In the genomic region with DNA sequence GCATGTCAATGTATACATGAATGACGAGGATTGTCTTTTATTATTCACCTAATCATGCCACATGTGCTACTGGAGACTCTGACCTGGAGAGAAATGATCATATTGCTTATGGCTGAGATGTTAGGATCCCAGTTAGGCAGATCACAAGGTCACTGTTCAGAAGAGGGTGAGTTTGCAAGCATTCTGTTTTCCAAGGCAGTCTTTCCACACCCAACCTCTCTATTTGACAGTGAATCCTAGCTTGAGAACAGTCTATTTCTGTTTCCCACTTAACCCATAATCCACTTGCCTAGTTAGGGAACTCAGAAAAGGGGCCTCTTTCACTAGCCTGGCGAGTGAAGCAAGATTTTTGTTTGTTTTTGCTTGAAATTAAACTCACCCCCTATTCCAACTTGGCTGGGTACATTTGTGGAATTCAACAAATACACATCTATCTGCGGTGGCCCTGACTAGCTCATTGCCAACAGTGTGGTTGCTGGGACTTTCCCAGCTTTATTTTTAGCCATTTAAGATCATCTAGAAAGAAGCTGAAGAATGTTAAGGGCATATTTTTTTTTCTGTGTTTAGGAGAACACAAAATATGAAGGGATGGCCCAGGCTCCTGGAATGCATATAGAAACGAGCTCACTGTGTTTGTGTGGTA, we compare ENCODE assay signal across 25 mouse cellular contexts. TPM values are rescaled to one million over a fixed set of nuclear protein-coding genes. Genes with fewer than 3 reads are reported as not detected.
DNase-seq lines count a peak whose midpoint lies in the region; ATAC-seq and TF ChIP-seq lines count a peak whose summit lies in the region.
"Had no signal": no experiment of that assay in that cellular context is flagged by ENCODE, and none has a peak within 500 bp of the region (broad histone marks: within the 10 kb centered on the region; RNA-seq: fewer than 3 reads in every experiment).

No protein-coding gene starts in this region.

- H3K79me2 ChIP-seq in liver, adult 2 months (ENCODE audit: control insufficient read depth, insufficient read depth, low read length) = no peaks in the 10 kb centered on the region
- no peaks in the 10 kb centered on the region for H3K79me2 ChIP-seq in myocyte (ENCODE audit: control insufficient read depth, insufficient read depth)

- H3K4me1 ChIP-seq in heart, embryonic 13.5 days = peaks cover 4% of the 10 kb centered on the region; the same call in 1 of the 2 replicates
- no peaks in the 10 kb centered on the region for H3K4me1 ChIP-seq in liver, adult 2 months (ENCODE audit: control insufficient read depth, insufficient read depth, low read length)
- no peaks in the 10 kb centered on the region for H3K4me1 ChIP-seq in liver, embryonic 11.5 days (replicated peaks; ENCODE audit: control insufficient read depth, insufficient read depth, low read length)
- H3K4me1 ChIP-seq: forebrain, embryonic 13.5 days; hindbrain, embryonic 12.5 days; limb, embryonic 10.5 days; liver, embryonic 12.5 days; midbrain, embryonic 12.5 days; neural tube, embryonic 13.5 days had no signal

- H3K4me2 ChIP-seq in heart, embryonic 13.5 days = no peak overlapping the region
- no peak overlapping the region for H3K4me2 ChIP-seq in liver, embryonic 11.5 days
- peak overlapping the region; percentile 67 for H3K4me2 ChIP-seq in myocyte (ENCODE audit: low read depth)
- H3K4me2 ChIP-seq: forebrain, embryonic 13.5 days; hindbrain, embryonic 12.5 days; liver, embryonic 12.5 days; lung, embryonic 14.5 days; midbrain, embryonic 12.5 days; neural tube, embryonic 13.5 days had no signal

- 45% methylated on average over 4 of the region's 4 CpGs for WGBS in heart, embryonic 13.5 days
- 45% methylated on average over 4 of the region's 4 CpGs for WGBS in liver, adult 2 months
- WGBS in liver, embryonic 11.5 days = 53% methylated on average over 4 of the region's 4 CpGs

- no peak overlapping the region for H3K4me3 ChIP-seq in heart, embryonic 13.5 days
- no peak overlapping the region for H3K4me3 ChIP-seq in liver, adult 2 months (ENCODE audit: insufficient read depth, low read depth, low read length)
- H3K4me3 ChIP-seq in liver, embryonic 11.5 days (ENCODE audit: low read depth, low read length) = no peak overlapping the region
- no peak overlapping the region for H3K4me3 ChIP-seq in myocyte
- H3K4me3 ChIP-seq: forebrain, embryonic 13.5 days; hindbrain, embryonic 12.5 days; limb, embryonic 10.5 days; liver, embryonic 12.5 days; midbrain, embryonic 12.5 days; neural tube, embryonic 13.5 days had no signal

- H3K9me3 ChIP-seq in heart, embryonic 13.5 days = no peaks in the 10 kb centered on the region
- H3K9me3 ChIP-seq in liver, embryonic 11.5 days (ENCODE audit: control insufficient read depth, low read length) = no peaks in the 10 kb centered on the region
- H3K9me3 ChIP-seq: forebrain, embryonic 13.5 days; hindbrain, embryonic 12.5 days; limb, embryonic 10.5 days; liver, embryonic 12.5 days; midbrain, embryonic 12.5 days; neural tube, embryonic 13.5 days had no signal

- TF ChIP-seq CTCF in liver, adult 2 months (IDR thresholded peaks at IDR 0.05; ENCODE audit: low read depth, low read length) = no peak

- peak overlapping the region; percentile 61 for H3K27ac ChIP-seq in heart, embryonic 13.5 days (replicated peaks)
- no peak overlapping the region for H3K27ac ChIP-seq in liver, adult 2 months (replicated peaks; ENCODE audit: insufficient read depth, low read depth, low read length)
- H3K27ac ChIP-seq in liver, embryonic 11.5 days (ENCODE audit: low read depth, low read length) = no peak overlapping the region
- H3K27ac ChIP-seq: forebrain, embryonic 13.5 days; hindbrain, embryonic 12.5 days; limb, embryonic 10.5 days; liver, embryonic 12.5 days; midbrain, embryonic 12.5 days; neural tube, embryonic 13.5 days had no signal

- H3K9ac ChIP-seq in heart, embryonic 13.5 days = no peak overlapping the region
- H3K9ac ChIP-seq in liver, adult 2 months (ENCODE audit: low read depth, low read length) = no peak overlapping the region
- no peak overlapping the region for H3K9ac ChIP-seq in liver, embryonic 11.5 days (ENCODE audit: low read depth, low read length)
- H3K9ac ChIP-seq: forebrain, embryonic 13.5 days; hindbrain, embryonic 12.5 days; liver, embryonic 12.5 days; lung, embryonic 14.5 days; midbrain, embryonic 12.5 days; neural tube, embryonic 13.5 days had no signal

- no peak overlapping the region for H3ac ChIP-seq in myocyte (ENCODE audit: control insufficient read depth, insufficient read length)

- no peaks in the 10 kb centered on the region for H3K27me3 ChIP-seq in heart, embryonic 13.5 days (replicated peaks)
- no peaks in the 10 kb centered on the region for H3K27me3 ChIP-seq in liver, adult 2 months (ENCODE audit: control insufficient read depth, insufficient read depth, low read length)
- H3K27me3 ChIP-seq in liver, embryonic 11.5 days (replicated peaks; ENCODE audit: control insufficient read depth, insufficient read depth, low read length) = no peaks in the 10 kb centered on the region
- no peaks in the 10 kb centered on the region for H3K27me3 ChIP-seq in myocyte (ENCODE audit: control insufficient read depth, insufficient read depth, insufficient read length)
- H3K27me3 ChIP-seq: forebrain, embryonic 13.5 days; liver, embryonic 12.5 days had no signal

- H3K36me3 ChIP-seq in heart, embryonic 13.5 days = no peaks in the 10 kb centered on the region
- H3K36me3 ChIP-seq in liver, adult 2 months (ENCODE audit: control insufficient read depth, insufficient read depth, low read length) = no peaks in the 10 kb centered on the region
- no peaks in the 10 kb centered on the region for H3K36me3 ChIP-seq in liver, embryonic 11.5 days (ENCODE audit: control insufficient read depth, insufficient read depth, low read length)
- no peaks in the 10 kb centered on the region for H3K36me3 ChIP-seq in myocyte (ENCODE audit: control insufficient read depth, insufficient read depth)
- H3K36me3 ChIP-seq: hindbrain, embryonic 12.5 days; limb, embryonic 10.5 days; liver, embryonic 12.5 days; midbrain, embryonic 12.5 days; neural tube, embryonic 13.5 days had no signal

- no peak for TF ChIP-seq POLR2A in liver, adult 2 months (IDR thresholded peaks at IDR 0.05; ENCODE audit: extremely low read depth, insufficient read depth, low read length)
- TF ChIP-seq POLR2A in myocyte (IDR thresholded peaks at IDR 0.05; ENCODE audit: insufficient read length, low read depth) = no peak

- no peak for ATAC-seq in heart, embryonic 13.5 days (ENCODE audit: extremely low read depth, insufficient number of reproducible peaks, low FRiP score, low TSS enrichment)
- no peak for ATAC-seq in liver, embryonic 11.5 days (replicated peaks; ENCODE audit: low FRiP score)
- ATAC-seq: forebrain, embryonic 13.5 days; inflammation-experienced regulatory T-cells, adult 6 months; liver, embryonic 12.5 days had no signal

- no peak for DNase-seq in heart, adult 8-10 months (ENCODE audit: low spot score)
- DNase-seq in liver, adult 2 months (ENCODE audit: extremely low read depth, low read depth, low spot score) = peak; percentile 7
- DNase-seq in liver, embryonic 11.5 days (ENCODE audit: low spot score) = no peak
- DNase-seq in NIH3T3 (ENCODE audit: low read depth) = peak; percentile 88
- no peak for DNase-seq in kidney, adult 11 months
- DNase-seq: adrenal gland, postnatal 25 days; B cell, adult 2 months; cerebellum, adult 11-12 months; cerebellum, postnatal 14 days; kidney, adult 8-10 months; kidney, postnatal 36 days; lung, embryonic 14.5 days; right cerebral cortex, postnatal 14 days; spleen, adult 18-20 months; thymus, postnatal 36 days had no signal

TF ChIP-seq in myocyte, 11 proteins besides CTCF, POLR2A, EP300 and RAD21:
- no peak for TF ChIP-seq REST (IDR thresholded peaks at IDR 0.05; ENCODE audit: insufficient read depth, insufficient read length)
- TF ChIP-seq MYOD1 (IDR thresholded peaks at IDR 0.05; ENCODE audit: control insufficient read depth in 1 of 3, insufficient read length in 2 of 3, low read depth in 2 of 3) = no peak
TF ChIP-seq in myocyte: peak in this region for 0.

RNA-seq across cellular contexts. Expression of a gene that starts 17.2 kb away (rescaled TPM):
- 4.9 and 8.6 TPM in 2 replicates for polyA plus RNA-seq in heart, embryonic 13.5 days (2015; fragmentation: Nextera tagmentation; extraction: Ambion mirVana)
- under 1 TPM; 0.11 to 0.30 (median 0.20) TPM for total RNA-seq in heart, adult 8-10 months (2022)
- under 0.01 and 0.34 TPM in 2 replicates for total RNA-seq in liver, adult 2 months (2014; rRNA removed)
- not detected in 2 replicates for polyA plus RNA-seq in liver, adult 2 months (2012; rRNA removed)
- 2.0 and 3.4 TPM in 2 replicates for polyA plus RNA-seq in liver, embryonic 11.5 days (2014; fragmentation: Nextera tagmentation; extraction: Ambion mirVana)
- polyA plus RNA-seq in myocyte (2012; fragmentation: generic; extraction: Trizol) = 0.55 TPM
- total RNA-seq: granulocyte monocyte progenitor cell, adult 5-6 weeks had no signal

Comparison
In these comparisons a context has a peak if more than half of its experiments do, and no peak if none do; other contexts are left out.
1. DNase-seq: peak in liver, adult 2 months (single experiment) and NIH3T3 (single experiment); none in heart, adult 8-10 months (single experiment), liver, embryonic 11.5 days (single experiment) and kidney, adult 11 months (single experiment).